Mouse (Mus musculus): ENCODE measurements at regions not wholly inside any gene's neighbourhood (a gene's known extent, or its start where the extent isn't known, plus 50 kb on each side); places are given as distances from the start of the nearest gene placed in this dataset.

GRCm38 (mm10) chr16:96372021-96372751, 71.2 kb downstream of the Itgb2l start:
- DNase-seq: no peak

- DNase-seq: no peak
These were observed 72.3 kb downstream of the Itgb2l start for GRCm38 (mm10) chr16:96371117-96371516.

GRCm38 (mm10) chr16:96370213-96370612, 73.2 kb downstream of the Itgb2l start:
- DNase-seq: peak in 1 of 2 experiments; percentile 7
